Mouse (Mus musculus) brown adipose tissue, adult 24 weeks (tissue): ENCODE results near the gene Tas2r144. TPM values are rescaled to one million over a fixed set of nuclear protein-coding genes. Genes with fewer than 3 reads are reported as not detected.

Experiments used
- H3K27ac ChIP-seq: fragments of 200-500 bp; replicated peaks from 2 replicates; pipeline ENCODE4 v1.5.1; 2012; ENCODE audit warnings: low read depth, mild to moderate bottlenecking, low read length
- H3K4me1 ChIP-seq: fragments of 200-500 bp; 2 replicates; pipeline ENCODE4 v1.6.1; 2012; ENCODE audit warnings: low read length, mixed read lengths; ENCODE audit not compliant: control insufficient read depth, insufficient read depth, insufficient read length
- H3K4me3 ChIP-seq: fragments of 200-500 bp; 2 replicates; pipeline ENCODE4 v1.5.1; 2012; ENCODE audit warnings: low read depth, mild to moderate bottlenecking, low read length, moderate library complexity; ENCODE audit not compliant: insufficient read depth
- polyA plus RNA-seq: library from polyadenylated mRNA; stranded (reverse); fragments of >200 nt; gene quantifications from 2 replicates; pipeline ENCODE4 v1.2.4, GENCODE M21; 2012; ENCODE audit not compliant: missing spikeins, insufficient read depth, insufficient read length

The Tas2r144 gene
- polyA plus RNA-seq, 1 experiment, result not detected

- H3K27ac ChIP-seq, result no peak overlapping the region
- H3K4me1 ChIP-seq, result no peaks in the 10 kb centered on the region
- no peak overlapping the region for H3K4me3 ChIP-seq
These were observed 36.7 kb downstream of the Tas2r144 start for GRCm38 (mm10) chr6:42251791-42252190.

GRCm38 (mm10) chr6:42253103-42253502 is 38.0 kb downstream of the Tas2r144 start:
- Histone ChIP-seq H3K4me1 (no peaks in the 10 kb centered on the region), H3K27ac (no peak overlapping the region), H3K4me3 (no peak overlapping the region)

- no peak overlapping the region for H3K27ac ChIP-seq
- no peak overlapping the region for H3K4me3 ChIP-seq
- H3K4me1 ChIP-seq, result no peaks in the 10 kb centered on the region
These were observed 42.3 kb downstream of the Tas2r144 start for GRCm38 (mm10) chr6:42257303-42257863.

GRCm38 (mm10) chr6:42260430-42260829 is 45.3 kb downstream of the Tas2r144 start:
- no peak overlapping the region for H3K4me3 ChIP-seq
- no peak overlapping the region for H3K27ac ChIP-seq

GRCm38 (mm10) chr6:42261524-42262170 is 46.5 kb downstream of the Tas2r144 start, which contains the start of gene Tmem139:
Gene Tmem139, plus strand, starts transcription at chr6:42261970.
- H3K4me3 ChIP-seq, result no peak within 1 kb of the TSS

More at GRCm38 (mm10) chr6:42260430-42260829, 45.3 kb downstream of the Tas2r144 start:
- no peaks in the 10 kb centered on the region for H3K4me1 ChIP-seq

GRCm38 (mm10) chr6:42264626-42265312 is 49.6 kb downstream of the Tas2r144 start, which contains the start of gene Casp2:
Gene Casp2, plus strand, starts transcription at chr6:42264985.
- H3K27ac ChIP-seq, result peak within 1 kb of the TSS; percentile 43
- H3K4me1 ChIP-seq, result peaks cover 3% of the 10 kb centered on the region; the same call in 1 of the 2 replicates
- peak within 1 kb of the TSS; percentile 82 for H3K4me3 ChIP-seq

More at GRCm38 (mm10) chr6:42261524-42262170, 46.5 kb downstream of the Tas2r144 start, which contains the start of gene Tmem139:
- peaks cover 3% of the 10 kb centered on the region; the same call in 1 of the 2 replicates for H3K4me1 ChIP-seq
- no peak within 1 kb of the TSS for H3K27ac ChIP-seq

Other genes with a start within 250 kb of the Tas2r144 start
- gene Sval3, start 247.2 kb upstream of the Tas2r144 start, polyA plus RNA-seq, result not detected in 2 replicates
- not detected in 2 replicates for gene Sva, start 176.9 kb upstream of the Tas2r144 start, polyA plus RNA-seq
- gene Tas2r139, start 74.4 kb upstream of the Tas2r144 start, polyA plus RNA-seq, result not detected in 2 replicates
- gene Gstk1, start 30.6 kb downstream of the Tas2r144 start, polyA plus RNA-seq, result 117 and 158 TPM in 2 replicates
- gene Tmem139, start 46.6 kb downstream of the Tas2r144 start, polyA plus RNA-seq, result 1.2 and 1.7 TPM in 2 replicates
- 3.7 and 7.1 TPM in 2 replicates for gene Casp2, start 49.7 kb downstream of the Tas2r144 start, polyA plus RNA-seq
- gene Clcn1, start 71.4 kb downstream of the Tas2r144 start, polyA plus RNA-seq, result 0.79 and 2.3 TPM in 2 replicates
- gene Fam131b, start 109.3 kb downstream of the Tas2r144 start, polyA plus RNA-seq, result not detected in 2 replicates
- gene Zyx, start 134.3 kb downstream of the Tas2r144 start, polyA plus RNA-seq, result 16.2 and 22.0 TPM in 2 replicates
- not detected in 2 replicates for gene Epha1, start 157.9 kb downstream of the Tas2r144 start, polyA plus RNA-seq
- not detected in 2 replicates for gene Tas2r143, start 184.9 kb downstream of the Tas2r144 start, polyA plus RNA-seq
- gene Tas2r135, start 190.1 kb downstream of the Tas2r144 start, polyA plus RNA-seq, result not detected in 2 replicates
- gene Tas2r126, start 219.2 kb downstream of the Tas2r144 start, polyA plus RNA-seq, result not detected in 2 replicates
- gene Olfr458, start 249.9 kb downstream of the Tas2r144 start, polyA plus RNA-seq, result not detected in 2 replicates